Mouse (Mus musculus) heart, embryonic 15.5 days (tissue): ENCODE measurements around the gene Ehd2. TPM values are rescaled to one million over a fixed set of nuclear protein-coding genes. Genes with fewer than 3 reads are reported as not detected.

Experiments
- ATAC-seq: fragments of 200-750 bp; cut with Nextera tagmentation; replicated peaks from 2 replicates; pipeline ENCODE4 v1.8.0; 2017; ENCODE audit warnings: low read depth, moderate TSS enrichment; ENCODE audit not compliant: insufficient number of reproducible peaks, insufficient read depth, low FRiP score
- H3K27ac ChIP-seq: fragments of 300-500 bp; sonication (generic); 2 replicates; pipeline ENCODE4 v1.5.1; 2015; ENCODE audit warnings: mild to moderate bottlenecking, inconsistent platforms
- H3K27me3 ChIP-seq: fragments of 300-500 bp; sonication (generic); 2 replicates; pipeline ENCODE4 v1.6.1; 2015; ENCODE audit warnings: inconsistent platforms
- H3K36me3 ChIP-seq: fragments of 300-500 bp; sonication (generic); 2 replicates; pipeline ENCODE4 v1.6.1; 2015; ENCODE audit warnings: mild to moderate bottlenecking, inconsistent platforms
- H3K4me1 ChIP-seq: fragments of 300-500 bp; sonication (generic); replicated peaks from 2 replicates; pipeline ENCODE4 v1.6.1; 2015; ENCODE audit warnings: inconsistent platforms
- H3K4me2 ChIP-seq: fragments of 300-500 bp; sonication (generic); 2 replicates; pipeline ENCODE4 v1.6.1; 2015; ENCODE audit warnings: inconsistent platforms, mild to moderate bottlenecking, moderate library complexity
- H3K4me3 ChIP-seq: fragments of 300-500 bp; sonication (generic); 2 replicates; pipeline ENCODE4 v1.5.1; 2015; ENCODE audit warnings: mild to moderate bottlenecking, inconsistent platforms
- H3K9ac ChIP-seq: fragments of 300-500 bp; sonication (generic); 2 replicates; pipeline ENCODE4 v1.6.1; 2015; ENCODE audit warnings: mild to moderate bottlenecking, inconsistent platforms
- H3K9me3 ChIP-seq: fragments of 300-500 bp; sonication (generic); replicated peaks from 2 replicates; pipeline ENCODE4 v1.6.1; 2016; ENCODE audit warnings: inconsistent platforms
- WGBS: fragments of 180-500 bp; shearing (Covaris S2); methylation state at CpG from one replicate; pipeline ENCODE4 v1.1.7; 2015; ENCODE audit warnings: mixed read lengths; 5-methylcytosine and 5-hydroxymethylcytosine counted together
- polyA plus RNA-seq: library from polyadenylated mRNA; unstranded; fragments of >200 nt; fragmentation: Nextera tagmentation; extraction: Ambion mirVana; gene quantifications from 2 replicates; pipeline ENCODE4 v1.2.1, GENCODE M21; 2015

Gene Ehd2
- polyA plus RNA-seq, 1 experiment from 2014 or later = 62.8 TPM

DNA sequence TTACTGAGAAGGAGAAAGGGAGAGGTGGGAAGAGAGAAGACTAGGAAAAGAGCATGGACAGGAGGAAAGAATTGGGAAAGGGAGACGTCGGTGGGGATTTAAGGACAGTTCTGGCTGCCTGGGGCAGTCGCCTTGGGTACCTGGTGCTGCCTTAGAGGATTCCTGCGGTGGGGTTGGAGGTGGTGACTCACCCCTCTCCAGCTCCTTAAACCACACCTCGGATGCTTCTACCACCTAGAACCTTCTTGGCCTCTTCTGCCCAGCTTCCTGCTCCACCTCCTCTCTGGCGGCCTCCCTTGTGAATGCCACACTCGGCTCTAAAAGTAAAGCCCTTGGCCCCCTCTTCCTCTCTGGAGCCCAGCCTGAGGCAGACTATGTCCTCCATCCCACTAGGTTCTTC lies 11.9 kb downstream of the Ehd2 start:
- H3K27ac ChIP-seq = peak overlapping the region; percentile 68
- peak overlapping the region; percentile 13; the same call in 1 of the 2 replicates for H3K4me3 ChIP-seq
- H3K4me2 ChIP-seq = peak overlapping the region; percentile 31; the same call in 1 of the 2 replicates
- no peak overlapping the region; the same call in 1 of the 2 replicates for H3K9ac ChIP-seq
- H3K4me1 ChIP-seq = peaks cover 24% of the 10 kb centered on the region
- ATAC-seq = no peak
- WGBS = 41% methylated on average over 7 of the region's 7 CpGs
- H3K9me3 ChIP-seq = no peaks in the 10 kb centered on the region
- no peaks in the 10 kb centered on the region for H3K27me3 ChIP-seq
- H3K36me3 ChIP-seq = peaks cover 44% of the 10 kb centered on the region

DNA sequence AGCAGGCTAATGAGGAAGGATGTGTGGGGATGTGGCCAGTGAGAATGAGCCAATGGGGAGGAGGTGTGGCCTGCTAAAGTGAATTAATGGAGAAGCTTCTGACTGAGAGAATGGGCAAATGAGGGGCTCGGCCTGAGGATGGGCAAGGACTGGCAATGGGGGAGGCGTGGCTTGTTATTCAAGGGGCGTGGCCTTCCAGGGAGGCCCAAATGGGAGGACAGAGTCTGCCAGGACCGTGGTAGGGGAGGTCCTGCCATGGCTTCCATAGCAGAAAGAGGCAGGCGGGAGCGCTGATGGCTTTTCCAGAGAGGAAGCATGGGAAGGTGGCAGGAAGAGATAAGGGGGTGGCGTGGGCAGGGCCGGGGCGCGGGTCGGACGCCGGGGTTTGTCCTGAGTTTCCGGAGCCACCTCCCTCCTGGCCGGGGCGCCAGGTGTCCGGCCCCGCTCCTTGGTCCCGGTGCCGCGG lies 12.4 kb downstream of the Ehd2 start:
- peaks cover 24% of the 10 kb centered on the region for H3K4me1 ChIP-seq
- peak overlapping the region; percentile 31; the same call in 1 of the 2 replicates for H3K4me2 ChIP-seq
- H3K27ac ChIP-seq = peak overlapping the region; percentile 68
- 13% methylated on average over 21 of the region's 21 CpGs for WGBS
- H3K4me3 ChIP-seq = peak overlapping the region; percentile 13; the same call in 1 of the 2 replicates
- H3K27me3 ChIP-seq = no peaks in the 10 kb centered on the region
- H3K9ac ChIP-seq = no peak overlapping the region
- H3K36me3 ChIP-seq = peaks cover 49% of the 10 kb centered on the region
- H3K9me3 ChIP-seq = no peaks in the 10 kb centered on the region
- peak; percentile 72 for ATAC-seq

DNA sequence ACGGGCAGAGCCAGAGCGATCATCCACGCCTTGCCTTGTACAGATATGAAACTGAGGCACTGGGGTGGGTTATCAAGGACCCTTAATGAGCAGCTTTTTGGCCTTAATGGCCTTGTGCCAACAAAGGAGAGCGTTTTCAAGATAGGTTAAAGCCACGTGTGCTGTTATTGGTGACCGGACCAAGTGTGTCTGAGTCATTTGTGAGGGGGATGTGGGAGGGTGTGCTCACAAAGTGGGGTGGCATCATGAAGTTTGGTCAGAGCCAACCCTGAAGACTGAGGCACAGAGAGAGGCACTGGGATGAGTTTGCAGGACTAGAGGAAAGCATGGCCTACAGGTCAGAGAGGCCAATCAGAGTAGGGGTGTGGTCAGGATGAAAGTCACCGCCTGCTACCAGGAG lies 12.9 kb downstream of the Ehd2 start:
- H3K4me1 ChIP-seq = peaks cover 26% of the 10 kb centered on the region
- H3K4me3 ChIP-seq = no peak overlapping the region
- H3K9ac ChIP-seq = no peak overlapping the region
- H3K27ac ChIP-seq = peak overlapping the region; percentile 68
- no peaks in the 10 kb centered on the region for H3K9me3 ChIP-seq
- peaks cover 54% of the 10 kb centered on the region for H3K36me3 ChIP-seq
- no peak; the same call in 1 of the 2 replicates for ATAC-seq
- H3K4me2 ChIP-seq = no peak overlapping the region
- H3K27me3 ChIP-seq = no peaks in the 10 kb centered on the region
- WGBS = 79% methylated on average over 7 of the region's 7 CpGs

DNA sequence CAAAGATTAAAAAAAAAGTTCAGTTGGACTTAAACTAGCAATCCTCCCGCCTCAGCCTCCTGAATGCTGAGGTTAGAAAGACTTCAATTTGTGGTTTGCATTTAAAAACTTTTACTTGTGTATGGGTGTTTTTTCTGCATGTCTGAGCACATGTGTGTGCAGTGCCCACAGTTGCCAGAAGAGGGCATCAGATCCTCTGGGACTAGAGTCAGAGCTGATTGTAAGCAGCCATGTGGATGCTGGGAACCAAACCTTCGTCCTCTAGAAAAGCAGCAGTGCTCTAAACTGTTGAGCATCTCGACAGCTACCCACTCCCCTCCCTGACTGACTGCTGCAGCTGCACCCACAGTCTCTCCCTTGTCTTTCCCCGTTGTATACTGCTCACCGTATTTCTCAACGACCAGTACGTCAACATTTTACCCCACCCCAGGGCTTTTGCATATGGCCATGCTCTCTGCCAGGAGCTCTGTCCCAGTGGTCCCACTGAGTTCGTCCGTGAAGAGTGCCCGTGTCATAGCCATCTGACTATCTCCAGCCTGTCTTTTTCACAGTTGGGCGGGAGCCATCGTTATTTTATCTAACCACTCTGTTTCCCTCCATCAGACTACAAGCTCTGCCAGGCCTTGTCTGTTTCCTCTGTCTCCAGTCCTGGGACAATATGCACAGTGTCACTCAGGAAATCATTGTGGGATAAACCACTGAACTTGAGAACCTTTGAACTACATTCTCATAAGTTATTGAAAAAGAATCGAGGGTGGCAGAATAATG lies 13.9 kb downstream of the Ehd2 start:
- ATAC-seq = no peak
- Histone ChIP-seq H3K27ac (no peak overlapping the region), H3K9ac (no peak overlapping the region), H3K9me3 (no peaks in the 10 kb centered on the region), H3K4me2 (no peak overlapping the region), H3K36me3 (peaks cover 58% of the 10 kb centered on the region), H3K27me3 (no peaks in the 10 kb centered on the region), H3K4me3 (no peak overlapping the region), H3K4me1 (peaks cover 34% of the 10 kb centered on the region)
- 86% methylated on average over 13 of the region's 13 CpGs for WGBS

DNA sequence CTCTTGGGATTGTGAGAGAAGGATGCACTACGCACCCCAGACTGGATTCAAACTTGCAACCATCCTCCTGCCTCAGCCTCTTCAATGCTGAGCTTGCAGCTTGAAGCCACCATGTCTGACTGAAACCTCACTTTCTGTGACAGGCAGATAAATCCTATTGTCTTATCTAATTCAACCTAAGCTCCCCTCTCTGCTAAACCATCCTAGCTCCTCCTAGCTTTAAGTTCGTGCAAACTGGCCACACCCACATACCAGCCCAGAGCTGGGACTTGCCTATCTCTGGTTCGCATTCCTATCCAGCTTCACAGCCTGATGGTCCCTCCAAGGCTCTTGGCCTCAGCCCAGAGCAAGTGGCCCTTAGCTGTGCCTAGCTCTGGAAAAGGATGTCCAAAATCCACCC lies 15.0 kb downstream of the Ehd2 start:
- H3K9me3 ChIP-seq = no peaks in the 10 kb centered on the region
- no peaks in the 10 kb centered on the region for H3K27me3 ChIP-seq
- peaks cover 53% of the 10 kb centered on the region for H3K36me3 ChIP-seq
- H3K27ac ChIP-seq = no peak overlapping the region
- no peak overlapping the region for H3K9ac ChIP-seq
- WGBS = 44% methylated on average over 3 of the region's 3 CpGs
- H3K4me1 ChIP-seq = peaks cover 38% of the 10 kb centered on the region
- no peak overlapping the region for H3K4me3 ChIP-seq
- ATAC-seq = no peak
- H3K4me2 ChIP-seq = no peak overlapping the region

DNA sequence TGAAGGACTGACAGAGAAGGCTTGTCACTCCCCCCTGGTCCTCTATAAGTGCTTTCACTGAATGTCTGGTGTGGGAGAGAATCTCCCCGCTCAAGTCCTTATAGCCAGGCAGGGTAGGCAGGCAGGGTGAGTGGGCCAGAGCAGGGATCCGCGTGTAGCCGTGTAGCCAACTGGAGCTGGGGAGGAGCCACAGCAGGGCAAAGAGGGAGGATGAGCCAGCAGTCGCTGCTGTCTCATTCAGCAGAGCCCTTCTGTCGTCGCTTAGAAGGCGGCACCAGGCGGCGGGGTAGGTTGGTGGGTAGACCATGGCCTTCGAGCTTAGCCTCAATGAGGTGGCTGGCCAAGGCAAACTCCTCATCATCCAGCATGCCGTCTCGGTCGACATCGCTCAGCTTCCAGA lies 17.4 kb downstream of the Ehd2 start:
- Histone ChIP-seq H3K36me3 (peaks cover 43% of the 10 kb centered on the region), H3K27ac (no peak overlapping the region), H3K27me3 (no peaks in the 10 kb centered on the region), H3K4me1 (peaks cover 25% of the 10 kb centered on the region), H3K4me3 (no peak overlapping the region), H3K9ac (no peak overlapping the region), H3K4me2 (no peak overlapping the region), H3K9me3 (no peaks in the 10 kb centered on the region)
- no peak for ATAC-seq
- WGBS = 87% methylated on average over 15 of the region's 15 CpGs

DNA sequence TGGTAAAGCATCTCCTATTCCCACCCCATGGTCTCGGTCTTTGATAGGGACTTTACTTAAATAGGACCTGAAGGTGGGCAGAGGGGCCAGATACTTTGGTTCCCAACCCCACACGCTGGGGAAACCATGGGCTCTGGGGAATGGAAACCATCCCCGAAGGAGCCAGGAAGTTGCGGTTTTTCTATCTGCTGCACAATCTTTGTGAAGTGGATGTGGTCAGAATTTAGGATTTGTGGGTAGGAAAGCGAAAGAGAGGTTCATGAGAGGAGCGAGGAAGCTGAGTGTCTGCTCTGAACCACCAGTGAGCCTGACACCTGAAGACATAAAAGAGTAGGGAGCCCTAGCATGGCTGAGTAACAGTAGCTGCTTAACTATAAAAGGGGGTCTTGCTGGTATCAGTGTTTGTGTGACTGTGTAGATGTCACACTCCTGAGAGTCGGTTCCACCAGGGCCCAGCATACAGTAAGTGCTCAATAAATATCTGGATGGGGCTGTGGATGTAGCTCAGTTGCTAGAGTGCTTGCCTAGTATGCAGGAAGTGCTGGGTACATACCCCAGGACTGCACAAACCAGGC lies 18.1 kb downstream of the Ehd2 start:
- 76% methylated on average over 7 of the region's 7 CpGs for WGBS
- Histone ChIP-seq H3K36me3 (peaks cover 46% of the 10 kb centered on the region), H3K27ac (peak overlapping the region; percentile 75), H3K4me2 (peak overlapping the region; percentile 67; the same call in 1 of the 2 replicates), H3K9ac (no peak overlapping the region), H3K27me3 (no peaks in the 10 kb centered on the region), H3K9me3 (no peaks in the 10 kb centered on the region), H3K4me1 (peaks cover 29% of the 10 kb centered on the region), H3K4me3 (no peak overlapping the region)
- ATAC-seq = no peak

DNA sequence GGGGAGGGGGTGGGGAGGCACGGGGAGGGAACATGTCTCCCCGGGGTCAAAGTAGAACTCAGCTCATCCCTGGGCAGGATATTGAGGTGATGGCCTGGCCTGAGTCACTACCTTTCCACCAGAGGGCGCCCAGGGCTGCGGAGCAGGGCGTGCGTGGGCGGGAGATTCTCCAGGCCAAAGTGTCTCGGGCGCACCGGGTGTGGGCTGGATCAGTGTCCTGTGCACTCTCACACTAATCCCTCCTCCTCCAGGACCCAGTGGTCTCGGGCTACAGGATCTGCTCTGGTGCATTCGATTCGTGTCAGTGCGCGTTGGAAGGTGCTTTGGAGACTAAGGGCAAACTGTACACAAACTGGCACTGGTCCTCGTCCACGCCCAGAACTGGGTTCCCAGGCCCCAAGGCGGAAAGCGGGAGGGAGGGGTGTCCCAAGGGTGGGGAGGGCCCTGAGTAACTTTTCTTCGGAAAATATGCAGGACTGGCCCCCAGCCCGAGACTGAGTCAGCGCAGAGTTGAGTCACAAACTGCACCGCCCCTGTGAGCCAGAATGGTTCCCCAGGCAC lies 18.9 kb downstream of the Ehd2 start:
- Histone ChIP-seq H3K36me3 (peaks cover 49% of the 10 kb centered on the region), H3K4me3 (peak overlapping the region; percentile 31), H3K4me2 (peak overlapping the region; percentile 67), H3K9ac (peak overlapping the region; percentile 46), H3K4me1 (peaks cover 33% of the 10 kb centered on the region), H3K27me3 (no peaks in the 10 kb centered on the region), H3K9me3 (no peaks in the 10 kb centered on the region), H3K27ac (peak overlapping the region; percentile 75)
- ATAC-seq = peak; percentile 72
- 3% methylated on average over 23 of the region's 23 CpGs for WGBS

DNA sequence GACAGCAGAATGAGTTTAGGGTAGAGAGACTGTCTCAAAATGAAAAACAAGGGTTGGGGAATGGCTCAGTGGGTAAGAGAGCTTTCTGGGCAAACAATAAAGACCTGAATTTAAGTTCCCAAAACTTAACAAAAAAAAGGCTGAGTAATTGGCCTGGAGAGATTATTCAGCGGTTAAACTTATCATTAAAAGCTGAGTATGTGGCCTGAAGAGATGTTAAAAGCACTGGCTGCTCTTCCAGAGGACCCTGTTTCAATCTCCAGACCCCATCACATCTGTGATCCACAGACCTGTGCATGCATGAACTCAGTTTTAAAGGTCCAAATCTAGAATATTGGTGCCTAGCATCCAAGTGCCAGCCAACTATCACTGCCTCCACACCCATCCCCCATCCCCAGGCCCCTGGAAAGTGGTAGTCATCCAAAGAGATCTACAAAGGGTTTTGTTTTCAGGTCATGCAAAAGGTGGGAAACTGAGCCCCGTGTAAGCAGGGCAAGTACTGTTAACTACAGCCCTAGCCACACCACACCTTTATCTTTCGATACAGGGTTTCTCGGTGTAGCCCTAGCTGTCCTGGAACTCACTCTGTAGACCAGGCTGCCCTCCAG lies 19.6 kb downstream of the Ehd2 start:
- no peaks in the 10 kb centered on the region for H3K27me3 ChIP-seq
- H3K9me3 ChIP-seq = no peaks in the 10 kb centered on the region
- peak overlapping the region; percentile 75 for H3K27ac ChIP-seq
- peak overlapping the region; percentile 67 for H3K4me2 ChIP-seq
- H3K36me3 ChIP-seq = peaks cover 52% of the 10 kb centered on the region
- WGBS = 36% methylated on average over 4 of the region's 4 CpGs
- H3K4me3 ChIP-seq = no peak overlapping the region; the same call in 1 of the 2 replicates
- H3K9ac ChIP-seq = peak overlapping the region; percentile 46; the same call in 1 of the 2 replicates
- ATAC-seq = no peak
- H3K4me1 ChIP-seq = peaks cover 33% of the 10 kb centered on the region

DNA sequence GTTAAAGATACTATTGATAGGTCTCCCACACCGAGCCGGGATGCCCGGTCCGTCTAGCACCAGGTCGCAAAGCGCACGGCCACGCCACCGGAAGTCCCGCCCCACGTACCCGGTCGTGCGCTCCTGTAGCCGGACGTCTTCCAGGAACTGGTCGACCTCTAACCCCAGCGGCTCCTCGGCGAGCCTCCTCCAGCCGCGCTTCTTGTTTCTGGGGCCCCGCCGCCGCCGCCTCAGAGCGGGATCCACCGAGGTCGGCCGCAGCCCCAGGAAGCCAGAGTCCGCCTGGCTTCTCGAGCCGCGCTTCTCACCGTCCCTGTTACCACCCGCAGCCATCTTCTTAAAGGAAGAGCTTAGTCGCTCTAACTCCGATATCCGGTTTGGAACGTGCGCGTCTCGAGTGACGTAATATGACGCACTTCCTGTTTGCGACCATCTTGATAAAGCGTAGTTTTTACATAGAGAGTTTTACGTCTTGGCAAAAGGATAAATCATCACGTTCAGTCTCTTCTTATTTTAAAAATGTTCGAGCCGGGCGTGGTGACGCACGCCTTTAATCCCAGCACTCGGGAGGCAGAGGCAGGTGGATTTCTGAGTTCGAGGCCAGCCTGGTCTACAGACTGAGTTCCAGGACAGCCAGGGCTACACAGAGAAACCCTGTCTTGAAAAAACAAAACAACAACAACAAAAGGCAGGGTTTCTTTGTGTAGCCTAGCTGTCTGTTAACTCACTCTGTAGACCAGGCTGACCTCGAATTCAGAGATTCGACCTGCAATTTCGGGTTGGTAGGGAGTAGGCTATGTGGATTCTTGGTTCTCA lies 21.4 kb downstream of the Ehd2 start, which contains the start of gene Nop53:
Gene Nop53, minus strand, starts transcription at position 354 of the 816 bp plus-strand sequence.
- Histone ChIP-seq H3K4me3 (peak within 1 kb of the TSS; percentile 85), H3K27me3 (no peaks in the 10 kb centered on the region), H3K36me3 (peaks cover 53% of the 10 kb centered on the region), H3K4me1 (peaks cover 27% of the 10 kb centered on the region), H3K9me3 (no peaks in the 10 kb centered on the region), H3K9ac (peak within 1 kb of the TSS; percentile 84), H3K27ac (peak within 1 kb of the TSS; percentile 98), H3K4me2 (peak within 1 kb of the TSS; percentile 67)
- WGBS = 2% methylated on average over 59 of the region's 59 CpGs
- peak; percentile 77 for ATAC-seq
